Mouse (Mus musculus): Measurements from ENCODE around the gene Pex14. TPM values are rescaled to one million over a fixed set of nuclear protein-coding genes. Genes with fewer than 3 reads are reported as not detected.
A peak's percentile ranks its signal among the peaks of the same experiment; 100 is the strongest.

Gene Pex14
- polyA plus RNA-seq, 1 experiment from 2014 or later, result 42.9 TPM

- H3K4me2 ChIP-seq (replicated peaks; ENCODE audit: low read depth), result no peak overlapping the region
- TF ChIP-seq CTCF (IDR thresholded peaks at IDR 0.05; ENCODE audit: low read depth) (no peak), EP300 (optimal IDR thresholded peaks at IDR 0.05) (no peak)
- DNase-seq (ENCODE audit: low spot score) (no peak), ATAC-seq (ENCODE audit: low FRiP score, low TSS enrichment) (no peak)
- 61% methylated on average over 9 of the region's 9 CpGs for WGBS
- H3K9me3 ChIP-seq (ENCODE audit: control insufficient read depth, low read length), result no peaks in the 10 kb centered on the region
- no peaks in the 10 kb centered on the region for H3K4me1 ChIP-seq (replicated peaks; ENCODE audit: control insufficient read depth, insufficient read depth)
- no peaks in the 10 kb centered on the region for H3K27me3 ChIP-seq (ENCODE audit: control insufficient read depth, insufficient read depth, low read length)
- H3K9ac ChIP-seq (ENCODE audit: low read length), result no peak overlapping the region
- H3K27ac ChIP-seq (replicated peaks), result 0 out of 2 replicates have a peak overlapping the region, but pooled peaks have one; percentile 13
- H3K4me3 ChIP-seq (ENCODE audit: low read depth, low read length), result no peak overlapping the region
- no peaks in the 10 kb centered on the region for H3K36me3 ChIP-seq (ENCODE audit: control insufficient read depth, insufficient read depth, low read length)
Measured at GRCm38 (mm10) chr4:148978221-148978855, 121.3 kb downstream of the Pex14 start.

GRCm38 (mm10) chr4:148974833-148975232, 124.8 kb downstream of the Pex14 start:
- ATAC-seq (ENCODE audit: low FRiP score, low TSS enrichment), result no peak
- 0 out of 2 replicates have a peak, but pooled peaks cover 3% of the 10 kb centered on the region for H3K4me1 ChIP-seq (replicated peaks; ENCODE audit: control insufficient read depth, insufficient read depth)
- no peak overlapping the region for H3K4me3 ChIP-seq (ENCODE audit: low read depth, low read length)
- H3K27ac ChIP-seq (replicated peaks), result no peak overlapping the region
- no peak for DNase-seq (ENCODE audit: low spot score)
- no peaks in the 10 kb centered on the region for H3K36me3 ChIP-seq (ENCODE audit: control insufficient read depth, insufficient read depth, low read length)
- TF ChIP-seq CTCF (IDR thresholded peaks at IDR 0.05; ENCODE audit: low read depth), result no peak
- TF ChIP-seq EP300 (optimal IDR thresholded peaks at IDR 0.05), result no peak
- 57% methylated on average over 7 of the region's 7 CpGs for whole genome bisulfite sequencing
- no peak overlapping the region for H3K4me2 ChIP-seq (replicated peaks; ENCODE audit: low read depth)
- no peaks in the 10 kb centered on the region for H3K27me3 ChIP-seq (ENCODE audit: control insufficient read depth, insufficient read depth, low read length)
- H3K9me3 ChIP-seq (ENCODE audit: control insufficient read depth, low read length), result no peaks in the 10 kb centered on the region
- no peak overlapping the region for H3K9ac ChIP-seq (ENCODE audit: low read length)

- H3K36me3 ChIP-seq (ENCODE audit: control insufficient read depth, insufficient read depth, low read length), result no peaks in the 10 kb centered on the region
- 0 out of 2 replicates have a peak, but pooled peaks cover 3% of the 10 kb centered on the region for H3K4me1 ChIP-seq (replicated peaks; ENCODE audit: control insufficient read depth, insufficient read depth)
- H3K9me3 ChIP-seq (ENCODE audit: control insufficient read depth, low read length), result no peaks in the 10 kb centered on the region
- no peak overlapping the region for H3K27ac ChIP-seq (replicated peaks)
- H3K9ac ChIP-seq (ENCODE audit: low read length), result no peak overlapping the region
- H3K4me2 ChIP-seq (replicated peaks; ENCODE audit: low read depth), result no peak overlapping the region
- H3K4me3 ChIP-seq (ENCODE audit: low read depth, low read length), result no peak overlapping the region
- 86% methylated on average over 14 of the region's 14 CpGs for WGBS
- ATAC-seq (ENCODE audit: low FRiP score, low TSS enrichment) (no peak), DNase-seq (ENCODE audit: low spot score) (no peak)
- TF ChIP-seq CTCF (IDR thresholded peaks at IDR 0.05; ENCODE audit: low read depth) (no peak), EP300 (optimal IDR thresholded peaks at IDR 0.05) (no peak)
- no peaks in the 10 kb centered on the region for H3K27me3 ChIP-seq (ENCODE audit: control insufficient read depth, insufficient read depth, low read length)
Measured at GRCm38 (mm10) chr4:148973387-148973786, 126.3 kb downstream of the Pex14 start.

GRCm38 (mm10) chr4:148972707-148973106, 127.0 kb downstream of the Pex14 start:
- ATAC-seq (ENCODE audit: low FRiP score, low TSS enrichment) (no peak), DNase-seq (ENCODE audit: low spot score) (no peak)
- no peak overlapping the region for H3K4me2 ChIP-seq (replicated peaks; ENCODE audit: low read depth)
- no peak overlapping the region for H3K27ac ChIP-seq (replicated peaks)
- no peaks in the 10 kb centered on the region for H3K27me3 ChIP-seq (ENCODE audit: control insufficient read depth, insufficient read depth, low read length)
- 0 out of 2 replicates have a peak, but pooled peaks cover 3% of the 10 kb centered on the region for H3K4me1 ChIP-seq (replicated peaks; ENCODE audit: control insufficient read depth, insufficient read depth)
- WGBS, result 93% methylated on average over 14 of the region's 14 CpGs
- H3K9me3 ChIP-seq (ENCODE audit: control insufficient read depth, low read length), result no peaks in the 10 kb centered on the region
- no peak overlapping the region for H3K9ac ChIP-seq (ENCODE audit: low read length)
- H3K36me3 ChIP-seq (ENCODE audit: control insufficient read depth, insufficient read depth, low read length), result no peaks in the 10 kb centered on the region
- TF ChIP-seq EP300 (optimal IDR thresholded peaks at IDR 0.05) (no peak), CTCF (IDR thresholded peaks at IDR 0.05; ENCODE audit: low read depth) (no peak)
- no peak overlapping the region for H3K4me3 ChIP-seq (ENCODE audit: low read depth, low read length)

GRCm38 (mm10) chr4:148971613-148972242, 127.9 kb downstream of the Pex14 start:
- H3K4me1 ChIP-seq (replicated peaks; ENCODE audit: control insufficient read depth, insufficient read depth), result 0 out of 2 replicates have a peak, but pooled peaks cover 3% of the 10 kb centered on the region
- DNase-seq (ENCODE audit: low spot score) (no peak), ATAC-seq (ENCODE audit: low FRiP score, low TSS enrichment) (peak; percentile 53; the same call in 1 of the 2 replicates)
- H3K4me2 ChIP-seq (replicated peaks; ENCODE audit: low read depth), result no peak overlapping the region
- no peak overlapping the region for H3K27ac ChIP-seq (replicated peaks)
- no peaks in the 10 kb centered on the region for H3K27me3 ChIP-seq (ENCODE audit: control insufficient read depth, insufficient read depth, low read length)
- no peaks in the 10 kb centered on the region for H3K9me3 ChIP-seq (ENCODE audit: control insufficient read depth, low read length)
- TF ChIP-seq CTCF (IDR thresholded peaks at IDR 0.05; ENCODE audit: low read depth), result no peak
- no peak for TF ChIP-seq EP300 (optimal IDR thresholded peaks at IDR 0.05)
- no peak overlapping the region for H3K9ac ChIP-seq (ENCODE audit: low read length)
- H3K4me3 ChIP-seq (ENCODE audit: low read depth, low read length), result no peak overlapping the region
- no peaks in the 10 kb centered on the region for H3K36me3 ChIP-seq (ENCODE audit: control insufficient read depth, insufficient read depth, low read length)
- WGBS, result 41% methylated on average over 3 of the region's 3 CpGs

- TF ChIP-seq EP300 (optimal IDR thresholded peaks at IDR 0.05), result no peak
- no peak for TF ChIP-seq CTCF (IDR thresholded peaks at IDR 0.05; ENCODE audit: low read depth)
- 0 out of 2 replicates have a peak, but pooled peaks cover 3% of the 10 kb centered on the region for H3K4me1 ChIP-seq (replicated peaks; ENCODE audit: control insufficient read depth, insufficient read depth)
- DNase-seq (ENCODE audit: low spot score) (no peak), ATAC-seq (ENCODE audit: low FRiP score, low TSS enrichment) (no peak)
- no peaks in the 10 kb centered on the region for H3K27me3 ChIP-seq (ENCODE audit: control insufficient read depth, insufficient read depth, low read length)
- H3K27ac ChIP-seq (replicated peaks), result peak overlapping the region; percentile 31; the same call in 1 of the 2 replicates
- WGBS, result 87% methylated on average over 4 of the region's 4 CpGs
- H3K9ac ChIP-seq (ENCODE audit: low read length), result no peak overlapping the region
- H3K4me3 ChIP-seq (ENCODE audit: low read depth, low read length), result no peak overlapping the region
- H3K9me3 ChIP-seq (ENCODE audit: control insufficient read depth, low read length), result no peaks in the 10 kb centered on the region
- 0 out of 2 replicates have a peak, but pooled peaks cover 2% of the 10 kb centered on the region for H3K36me3 ChIP-seq (ENCODE audit: control insufficient read depth, insufficient read depth, low read length)
- H3K4me2 ChIP-seq (replicated peaks; ENCODE audit: low read depth), result no peak overlapping the region
Measured at GRCm38 (mm10) chr4:148970742-148971141, 128.9 kb downstream of the Pex14 start.

All from stomach, postnatal 0 days (tissue).